35 mouse cellular contexts compared by ENCODE assay signal in the genomic region with DNA sequence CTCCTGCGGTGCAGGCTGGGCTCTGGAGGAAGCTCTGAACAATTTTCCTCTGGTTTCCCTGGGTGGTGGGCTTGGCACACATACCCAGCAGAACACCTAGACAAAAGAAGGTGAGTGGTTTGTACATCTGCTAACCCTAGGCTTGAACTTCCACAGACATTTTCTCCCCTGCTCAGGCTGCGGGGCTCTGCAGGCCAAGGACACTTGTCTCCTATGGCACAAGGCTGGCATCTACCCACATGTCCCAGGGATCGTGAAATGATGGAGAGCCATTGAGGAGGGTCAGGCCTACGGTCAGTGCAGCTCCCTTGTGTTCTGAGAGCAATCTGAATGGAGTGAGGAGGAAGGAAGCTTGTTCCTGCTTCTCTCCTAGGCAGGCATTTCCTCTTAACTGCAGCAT.
"Had no signal": no experiment of that assay in that cellular context is flagged by ENCODE, and none has a peak within 500 bp of the region (broad histone marks: within the 10 kb centered on the region; RNA-seq: fewer than 3 reads in every experiment).

No protein-coding gene starts in this region.

- DNase-seq: heart, postnatal 10 days; heart, postnatal 14 days; heart, postnatal 36 days; heart, postnatal 4 days; kidney, adult 11 months; kidney, adult 18-20 months; kidney, adult 2 months; kidney, adult 8-10 months; kidney, adult 9 months; kidney, postnatal 10 days; kidney, postnatal 14 days; kidney, postnatal 25 days; kidney, postnatal 36 days; kidney, postnatal 4 days; layer of hippocampus, adult 9-11 months; layer of hippocampus, postnatal 36 days had no signal

- H3K4me1 ChIP-seq: hindbrain, embryonic 15.5 days; intestine, embryonic 15.5 days; kidney, embryonic 15.5 days had no signal

- ATAC-seq: hindbrain, embryonic 16.5 days; hindbrain, postnatal 0 days; inflammation-experienced regulatory T-cells, adult 6 months; intestine, embryonic 15.5 days; intestine, embryonic 16.5 days; intestine, postnatal 0 days had no signal

- H3K4me2 ChIP-seq: heart, embryonic 11.5 days; heart, embryonic 12.5 days; heart, embryonic 13.5 days; heart, embryonic 15.5 days; hindbrain, embryonic 12.5 days; hindbrain, embryonic 13.5 days; hindbrain, embryonic 14.5 days; hindbrain, embryonic 15.5 days; intestine, embryonic 15.5 days; kidney, embryonic 15.5 days had no signal

- H3K27me3 ChIP-seq: heart, embryonic 12.5 days; heart, embryonic 13.5 days; heart, embryonic 15.5 days; hindbrain, embryonic 12.5 days; hindbrain, embryonic 13.5 days; hindbrain, embryonic 15.5 days; intestine, embryonic 15.5 days had no signal

- H3K27ac ChIP-seq: heart, embryonic 10.5 days; heart, embryonic 13.5 days; heart, embryonic 15.5 days; hindbrain, embryonic 10.5 days; hindbrain, embryonic 12.5 days; hindbrain, embryonic 13.5 days; hindbrain, embryonic 14.5 days; hindbrain, embryonic 15.5 days; hindbrain, postnatal 0 days; intestine, embryonic 15.5 days; kidney, embryonic 15.5 days; kidney, postnatal 0 days; layer of hippocampus, adult 2 months had no signal

- H3K9ac ChIP-seq: heart, embryonic 12.5 days; heart, embryonic 13.5 days; heart, embryonic 15.5 days; hindbrain, embryonic 12.5 days; hindbrain, embryonic 13.5 days; hindbrain, embryonic 14.5 days; hindbrain, embryonic 15.5 days; intestine, embryonic 15.5 days; kidney, embryonic 15.5 days had no signal

- H3K9me3 ChIP-seq: heart, embryonic 10.5 days; heart, embryonic 12.5 days; heart, embryonic 13.5 days; heart, embryonic 15.5 days; hindbrain, embryonic 10.5 days; hindbrain, embryonic 12.5 days; hindbrain, embryonic 13.5 days; hindbrain, embryonic 15.5 days; intestine, embryonic 15.5 days; kidney, embryonic 15.5 days had no signal

- H3K4me3 ChIP-seq: heart, embryonic 10.5 days; heart, embryonic 12.5 days; heart, embryonic 13.5 days; heart, embryonic 15.5 days; hindbrain, embryonic 10.5 days; hindbrain, embryonic 12.5 days; hindbrain, embryonic 13.5 days; hindbrain, embryonic 15.5 days; intestine, embryonic 15.5 days; kidney, embryonic 15.5 days; layer of hippocampus, adult 2 months had no signal

- H3K36me3 ChIP-seq: heart, embryonic 10.5 days; heart, embryonic 12.5 days; heart, embryonic 13.5 days; heart, embryonic 15.5 days; hindbrain, embryonic 10.5 days; hindbrain, embryonic 12.5 days; hindbrain, embryonic 13.5 days; hindbrain, embryonic 15.5 days; intestine, embryonic 15.5 days; kidney, embryonic 15.5 days had no signal
